Mouse (Mus musculus): Measurements from ENCODE around the gene Gcnt2.
"Not testable (repeated sequence)": the region's sequence is repeated elsewhere in the genome, so short reads cannot be mapped to it uniquely, and the experiment has no call there.

Gcnt2 gene

DNA sequence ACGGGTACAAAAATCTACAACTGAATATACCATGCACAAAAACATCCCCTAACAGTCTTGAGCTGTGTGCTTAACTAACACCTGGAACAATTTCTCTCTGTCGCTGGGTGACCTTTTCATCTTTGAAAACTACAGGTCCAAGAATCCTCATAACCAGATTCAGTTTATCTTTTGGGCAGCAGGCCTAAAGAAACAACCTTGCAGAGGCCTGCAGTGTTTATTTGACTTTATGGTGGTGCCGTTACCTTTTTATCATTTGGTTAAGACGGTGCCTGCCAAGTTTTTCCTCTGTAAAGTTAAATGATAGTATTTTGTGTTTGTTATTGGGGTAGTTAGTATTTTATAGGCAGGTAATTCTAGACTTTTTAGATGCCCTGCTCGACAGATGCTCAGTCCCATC is 15.9 kb downstream of the Gcnt2 start:
- no peak for DNase-seq

DNA sequence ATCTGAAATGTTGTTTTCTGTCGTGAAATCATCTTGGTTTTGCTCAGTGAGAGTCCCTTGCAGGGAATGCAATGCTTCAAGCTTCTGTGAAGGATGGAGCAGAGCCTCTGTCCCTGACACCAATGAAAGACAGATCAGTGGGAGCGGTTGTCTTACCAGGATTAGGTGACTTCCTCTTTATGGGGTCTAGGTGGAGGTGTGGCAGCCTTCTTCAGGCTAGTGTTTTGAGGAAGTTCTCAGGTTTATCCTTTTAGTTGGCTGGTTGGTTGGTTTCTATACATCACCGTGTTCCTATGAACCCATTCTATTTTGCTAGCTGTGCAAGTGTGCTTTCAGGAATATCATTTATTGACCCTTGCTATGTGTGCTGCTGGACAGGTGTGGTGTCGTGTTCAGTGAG is 18.0 kb downstream of the Gcnt2 start:
- no peak for DNase-seq

DNA sequence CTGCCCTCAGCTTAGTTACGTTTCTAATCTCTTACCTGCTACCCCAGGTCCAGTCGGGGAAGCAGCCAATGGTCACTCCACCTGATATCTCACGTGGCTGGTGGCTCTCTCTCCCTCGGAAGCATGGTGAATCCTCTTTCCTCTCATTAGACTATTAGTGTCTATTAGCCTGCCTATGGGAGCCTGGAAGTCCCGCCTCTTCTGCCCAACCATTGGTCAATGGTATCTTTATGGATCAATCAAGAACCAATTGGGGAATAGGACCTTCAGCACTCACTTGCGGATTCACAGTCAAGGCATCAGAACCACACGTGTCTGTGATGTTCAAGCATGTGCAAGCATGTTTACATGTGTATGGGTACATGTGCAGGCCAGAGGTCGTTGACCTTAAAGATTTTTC is 21.0 kb downstream of the Gcnt2 start:
- no peak for DNase-seq

DNA sequence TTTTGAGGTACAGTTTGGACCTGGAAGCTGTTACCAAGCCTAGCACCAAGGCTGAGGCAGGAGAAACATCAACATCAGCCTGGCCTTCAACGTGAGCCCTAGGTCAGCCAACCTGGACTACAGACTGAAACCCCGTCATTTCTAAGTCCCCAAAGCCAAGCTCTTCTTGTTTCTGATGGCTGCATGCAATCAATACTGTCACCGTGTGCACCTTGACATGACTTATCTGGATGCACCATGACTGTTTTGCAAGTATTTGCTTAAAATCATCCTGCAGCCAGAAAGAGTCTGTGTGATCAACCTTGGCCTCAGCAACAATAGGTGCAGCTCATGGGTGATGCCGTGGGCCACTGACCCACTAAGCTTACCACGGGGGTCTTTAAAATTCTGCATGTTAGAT is 23.1 kb downstream of the Gcnt2 start:
- DNase-seq, result no peak

DNA sequence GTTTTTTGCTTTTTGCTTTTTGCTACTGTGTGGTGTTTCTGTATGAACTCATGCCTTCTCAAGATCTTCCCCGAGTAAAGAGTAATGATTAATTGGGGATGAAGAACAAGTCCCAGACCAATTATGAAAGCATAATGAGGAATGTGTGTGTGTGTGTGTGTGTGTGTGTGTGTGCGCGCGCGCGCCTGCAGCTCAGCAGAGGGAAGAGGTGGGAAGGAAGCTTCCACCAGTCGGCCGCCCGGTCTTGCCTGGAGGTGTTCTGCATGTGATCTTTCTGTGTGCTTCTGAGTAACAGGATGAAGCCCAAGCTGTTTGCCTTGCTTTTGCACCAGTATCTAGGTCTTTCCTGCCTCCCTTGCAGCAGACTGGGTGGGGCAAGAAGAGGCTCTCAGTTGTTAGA is 24.3 kb downstream of the Gcnt2 start:
- DNase-seq, result no peak

DNA sequence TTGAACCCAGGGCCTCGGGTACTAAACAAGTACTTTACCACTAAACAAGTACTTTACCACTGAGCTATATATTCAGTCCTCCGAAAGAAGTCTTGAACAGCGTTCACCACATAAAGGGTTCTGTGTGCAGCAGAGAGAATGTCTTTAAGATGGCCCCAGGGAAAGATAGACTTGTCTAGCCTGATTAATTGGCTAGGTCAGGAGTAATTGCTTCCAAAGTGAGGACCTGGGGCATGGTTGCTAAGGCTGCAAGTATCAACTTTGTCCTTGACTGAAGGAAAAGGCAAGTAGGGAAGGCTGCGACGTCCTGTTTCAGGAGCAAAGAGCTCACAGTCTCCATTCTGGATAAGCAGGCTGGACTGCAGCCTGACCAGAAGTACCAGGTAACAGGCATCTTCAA is 25.3 kb downstream of the Gcnt2 start:
- DNase-seq, result no peak

DNA sequence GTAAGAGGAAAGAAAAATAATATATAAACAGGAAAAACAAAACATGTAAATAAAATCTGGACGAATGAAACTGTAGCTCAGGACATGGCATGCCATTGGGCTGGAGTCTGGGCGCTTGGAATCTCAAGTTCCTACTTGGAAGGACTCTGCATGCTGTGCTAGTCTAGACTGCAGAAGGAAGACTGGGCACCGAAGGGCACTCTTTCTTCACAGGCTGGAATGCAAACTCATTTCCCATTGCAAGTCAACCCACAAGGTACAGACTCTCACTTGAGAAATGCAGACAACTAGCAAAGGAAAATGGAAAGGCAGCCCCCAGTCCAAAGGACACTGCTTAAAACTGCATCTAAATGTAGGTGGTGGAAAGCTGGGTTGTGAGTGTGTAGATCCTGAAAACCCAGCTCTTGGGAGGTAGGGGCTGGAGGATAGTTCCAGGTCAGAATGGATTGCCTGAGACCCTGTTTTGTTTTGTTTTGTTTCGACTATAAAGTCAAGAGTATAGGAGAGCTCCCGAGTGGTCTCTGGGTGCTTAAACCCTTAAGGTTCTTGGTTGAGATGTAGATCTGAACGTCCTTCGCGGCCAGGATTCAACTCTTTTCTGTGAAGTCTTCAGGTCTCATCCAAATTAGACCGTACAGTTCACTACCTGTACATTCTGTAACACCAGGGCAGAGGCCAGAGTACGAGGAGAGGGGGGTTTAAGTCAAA is 26.5 kb downstream of the Gcnt2 start:
- no peak for DNase-seq

DNA sequence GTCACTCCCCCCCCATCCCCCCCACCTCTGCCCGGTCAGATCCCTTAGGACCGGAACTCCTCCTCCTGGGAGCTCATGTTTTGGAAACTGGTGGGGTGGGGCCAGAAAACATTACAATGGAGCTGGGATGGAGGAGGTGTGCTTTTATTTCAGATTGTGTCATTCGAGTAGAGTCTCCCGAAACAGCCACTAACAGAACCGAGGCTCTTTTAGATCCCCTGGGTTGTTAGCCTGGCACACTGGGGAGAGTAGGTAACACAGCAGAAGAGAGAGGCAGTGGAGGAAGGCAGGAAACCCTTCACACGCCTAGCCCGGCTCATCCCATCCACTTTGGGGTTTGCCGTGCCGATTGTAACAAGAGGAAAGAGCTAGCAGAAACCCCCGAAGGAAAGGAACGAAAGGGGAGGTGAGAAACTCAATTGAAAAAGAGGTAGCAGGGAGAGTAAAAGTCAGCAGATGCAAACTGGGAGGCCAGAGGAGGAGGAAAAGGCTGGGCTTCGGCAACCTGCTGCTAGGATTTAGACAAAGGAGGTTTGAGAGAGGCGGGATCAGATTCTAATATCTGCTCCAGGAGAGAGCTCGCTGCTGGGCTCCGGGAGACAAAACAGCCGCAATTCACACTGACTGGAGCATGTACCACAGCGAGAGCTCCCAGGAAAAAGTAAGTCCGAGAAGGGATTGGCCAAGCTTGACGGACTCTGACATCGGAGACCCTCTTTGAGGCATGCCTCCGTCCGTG is 27.3 kb downstream of the Gcnt2 start:
- peak; percentile 96 for DNase-seq

DNA sequence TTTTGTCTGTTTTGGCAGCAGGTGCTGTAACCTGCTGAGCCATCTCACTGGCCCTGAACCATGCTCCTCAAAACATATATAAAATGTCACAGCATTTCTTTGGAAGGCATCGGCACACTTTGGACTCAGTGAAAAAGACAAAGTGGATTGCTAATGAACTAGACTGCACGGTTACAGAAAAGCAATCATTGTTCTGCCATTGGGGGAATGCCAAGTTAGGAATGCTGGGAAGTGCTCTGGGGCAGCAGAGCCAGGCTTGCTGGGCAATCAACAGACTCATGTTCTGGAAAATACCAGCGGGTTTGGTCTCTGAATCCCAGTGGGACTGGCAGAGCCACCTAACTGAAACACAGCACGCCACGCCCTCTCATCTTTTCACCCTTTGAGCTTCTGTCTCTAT is 31.0 kb downstream of the Gcnt2 start:
- DNase-seq, result peak; percentile 92

DNA sequence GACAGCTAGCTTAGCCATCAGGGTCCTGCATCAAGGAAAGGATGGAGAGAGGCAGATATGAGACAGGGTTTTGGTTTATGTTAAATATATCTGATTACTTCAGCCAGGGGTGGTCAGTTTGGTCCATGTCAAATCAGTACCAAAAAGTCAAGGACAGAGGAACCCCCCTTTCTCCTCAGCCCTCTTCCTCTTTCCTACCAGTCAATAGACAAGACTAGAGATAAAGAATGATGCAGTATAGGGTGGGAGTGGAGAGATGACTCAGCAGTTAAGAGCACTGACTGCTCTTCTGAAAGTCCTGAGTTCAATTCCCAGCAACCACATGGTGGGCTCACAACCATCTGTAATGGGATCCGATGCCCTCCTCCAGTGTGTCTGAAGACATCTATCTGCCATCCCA is 31.8 kb downstream of the Gcnt2 start:
- DNase-seq, result not testable (repeated sequence)

DNA sequence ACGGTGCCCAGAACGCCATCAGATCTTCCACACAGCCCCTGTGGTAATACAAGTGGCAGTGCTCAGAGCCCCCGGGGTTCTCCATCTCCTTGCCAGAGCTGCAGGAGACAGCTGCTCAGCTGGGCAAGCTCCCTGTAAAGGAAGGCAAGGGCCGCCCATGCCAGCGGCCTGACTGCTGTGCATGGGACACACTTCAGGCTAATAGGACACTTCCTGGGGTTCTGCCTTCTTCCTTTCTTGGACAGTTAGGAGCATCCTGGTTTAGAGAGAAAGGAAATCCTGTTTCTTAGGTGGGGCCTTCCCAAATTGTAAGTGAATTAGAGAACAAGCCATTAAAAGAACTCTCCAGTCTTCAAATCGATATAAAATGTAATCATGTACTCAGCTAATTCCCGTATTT is 32.5 kb downstream of the Gcnt2 start:
- peak; percentile 94 for DNase-seq

DNA sequence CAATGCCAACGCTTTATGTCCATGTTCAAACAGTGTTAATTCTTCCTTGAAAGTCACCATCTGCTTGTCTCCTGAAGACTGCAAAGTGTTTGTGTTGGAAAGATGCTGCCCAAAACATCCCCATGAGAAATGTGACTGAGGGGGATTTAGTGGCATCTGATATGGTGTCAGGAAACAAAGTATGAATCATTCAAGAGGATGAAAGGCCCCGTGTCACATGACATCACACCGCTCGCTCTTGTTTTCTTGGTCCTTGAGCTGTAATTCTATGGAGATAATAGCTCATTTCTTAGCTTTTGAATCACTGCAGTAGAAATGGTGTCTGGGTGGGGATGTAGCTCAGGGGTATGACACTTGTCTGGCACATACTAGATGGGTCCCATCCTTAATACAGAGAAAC is 33.0 kb downstream of the Gcnt2 start:
- DNase-seq, result no peak

DNA sequence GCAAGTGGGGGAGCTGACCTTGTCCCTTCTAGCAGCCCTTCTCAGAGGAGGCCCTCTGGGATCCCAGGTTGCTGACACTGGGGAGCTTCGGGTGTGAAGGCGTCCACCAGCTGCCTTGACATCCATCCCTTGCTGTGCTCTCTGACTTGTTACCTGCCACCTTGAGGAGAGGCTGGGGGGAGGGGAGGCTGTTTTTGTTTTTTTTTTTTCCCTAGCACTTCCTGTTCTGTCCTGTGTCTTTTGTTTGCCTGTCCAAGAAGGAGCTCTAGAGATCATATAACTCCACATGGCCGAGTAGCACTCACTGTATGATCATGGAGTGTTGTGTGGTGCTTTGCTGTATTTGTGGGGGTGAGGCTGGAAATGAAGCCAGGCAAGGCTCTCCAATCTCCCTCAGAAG is 34.0 kb downstream of the Gcnt2 start:
- no peak for DNase-seq

DNA sequence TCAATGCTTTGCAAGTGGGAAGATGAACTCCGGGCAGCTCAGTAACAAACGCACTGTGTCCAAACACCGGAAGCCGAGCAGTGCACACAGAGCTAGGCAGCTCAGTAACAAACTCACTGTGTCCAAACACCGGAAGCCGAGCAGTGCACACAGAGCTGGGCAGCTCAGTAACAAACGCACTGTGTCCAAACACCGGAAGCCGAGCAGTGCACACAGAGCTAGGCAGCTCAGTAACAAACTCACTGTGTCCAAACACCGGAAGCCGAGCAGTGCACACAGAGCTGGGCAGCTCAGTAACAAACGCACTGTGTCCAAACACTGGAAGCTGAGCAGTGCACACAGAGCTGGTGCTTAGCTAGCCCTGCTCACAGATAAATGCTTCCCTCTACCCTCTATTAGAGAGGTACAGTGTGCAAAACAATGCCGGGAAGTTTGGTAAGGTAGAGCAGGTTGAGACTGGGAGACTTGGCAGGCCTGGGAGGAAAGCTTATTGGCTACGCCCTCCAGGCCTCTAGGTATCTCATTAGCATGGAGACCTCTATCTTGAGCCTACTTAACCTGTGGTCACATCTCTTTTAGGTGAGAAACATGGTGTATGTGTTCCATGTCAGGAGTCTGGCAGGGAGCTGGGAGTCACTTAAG is 38.6 kb downstream of the Gcnt2 start:
- DNase-seq, result not testable (repeated sequence)

DNA sequence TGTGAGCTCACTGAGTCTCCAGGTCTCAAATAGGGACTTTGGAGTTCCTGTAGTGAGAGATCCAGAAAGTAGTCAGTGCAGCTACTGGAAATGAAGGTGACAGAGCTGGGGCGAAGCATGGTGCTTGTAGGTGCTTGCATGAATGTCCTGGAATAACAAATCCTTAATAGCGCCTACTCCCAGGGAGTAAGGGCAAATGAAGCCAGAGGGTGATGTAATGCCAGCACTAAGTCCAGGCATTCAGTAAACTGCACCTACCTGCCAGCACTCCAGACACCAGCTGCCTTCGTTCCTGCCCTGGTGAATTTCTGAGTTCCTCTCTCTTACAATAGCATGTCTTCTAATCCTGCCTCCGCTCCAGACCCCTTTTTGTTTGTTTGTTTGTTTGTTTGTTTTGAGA is 39.1 kb downstream of the Gcnt2 start:
- no peak for DNase-seq

DNA sequence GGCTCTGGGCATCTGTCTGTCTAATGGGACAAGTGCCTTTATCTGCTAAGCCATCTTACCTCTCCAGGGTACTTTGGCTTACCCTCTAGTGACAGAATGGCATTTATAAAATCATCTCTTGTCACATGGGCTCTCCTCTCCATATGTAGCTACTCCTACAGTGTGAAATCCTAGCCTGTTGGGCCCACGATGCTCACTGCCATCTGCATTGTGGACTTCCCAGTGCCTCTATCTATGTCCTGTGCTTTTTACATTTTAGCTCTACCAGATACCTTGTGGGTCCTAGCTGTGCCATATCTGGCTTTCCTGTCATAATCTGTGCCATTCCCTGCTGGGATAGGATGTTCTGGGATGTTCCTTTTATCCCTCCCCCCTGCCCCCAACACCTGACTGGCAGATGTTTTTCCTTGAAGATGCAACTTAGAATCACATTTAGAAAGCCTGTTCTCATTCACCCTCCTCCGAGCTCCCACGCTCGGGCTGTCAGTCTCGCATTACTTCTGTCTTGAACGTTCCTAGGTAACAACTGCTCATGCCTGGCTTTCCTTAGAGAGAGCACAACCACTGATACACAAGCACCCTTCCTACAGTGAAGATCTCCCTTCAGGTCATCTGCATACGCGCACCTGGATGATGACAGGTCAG is 39.9 kb downstream of the Gcnt2 start:
- no peak for DNase-seq

DNA sequence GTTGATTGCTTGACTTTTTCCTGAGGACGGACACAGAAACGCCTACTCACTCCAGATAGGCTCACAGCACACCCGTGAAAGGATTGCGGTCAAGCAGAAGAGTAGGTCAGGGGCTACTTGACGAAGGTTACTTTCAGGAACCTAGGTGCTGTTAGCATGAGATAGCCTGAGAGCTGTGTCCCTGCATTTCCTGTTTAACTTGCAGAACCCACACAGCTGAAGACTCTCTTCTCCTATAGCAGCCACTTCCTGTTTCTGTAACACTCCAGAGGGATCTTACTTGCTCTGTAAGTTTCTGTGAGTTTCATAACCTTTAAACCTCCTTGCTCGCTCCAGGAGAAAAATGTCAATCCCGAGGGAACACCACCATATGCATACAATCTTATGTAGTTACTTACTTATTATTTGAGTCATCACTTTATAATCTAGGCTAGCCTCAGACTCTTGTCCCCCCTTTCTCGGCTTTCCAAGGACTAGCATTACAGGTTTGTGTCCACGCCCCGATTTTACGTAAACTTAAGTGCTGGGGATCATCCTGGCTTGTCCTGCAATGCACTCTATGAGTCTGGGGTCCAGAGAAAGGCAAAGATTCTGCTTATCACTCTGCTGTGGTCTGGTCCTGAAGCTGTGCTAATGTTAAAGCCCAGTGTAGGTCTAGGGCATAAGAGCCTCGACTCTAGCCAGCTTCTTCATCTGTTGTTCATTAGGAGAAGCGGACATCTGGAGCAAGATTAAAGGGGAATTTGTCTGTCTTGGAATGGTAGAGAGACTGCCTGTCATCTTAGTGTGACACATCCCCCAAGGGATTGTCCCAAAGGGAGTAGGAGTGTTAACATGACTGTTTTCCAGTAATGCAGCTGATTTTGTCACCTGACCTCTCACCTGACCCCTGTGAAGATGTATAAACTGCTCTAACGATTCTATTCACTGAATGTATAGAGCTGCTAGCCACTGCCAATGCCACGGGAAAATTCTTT is 40.7 kb downstream of the Gcnt2 start:
- DNase-seq, result no peak

DNA sequence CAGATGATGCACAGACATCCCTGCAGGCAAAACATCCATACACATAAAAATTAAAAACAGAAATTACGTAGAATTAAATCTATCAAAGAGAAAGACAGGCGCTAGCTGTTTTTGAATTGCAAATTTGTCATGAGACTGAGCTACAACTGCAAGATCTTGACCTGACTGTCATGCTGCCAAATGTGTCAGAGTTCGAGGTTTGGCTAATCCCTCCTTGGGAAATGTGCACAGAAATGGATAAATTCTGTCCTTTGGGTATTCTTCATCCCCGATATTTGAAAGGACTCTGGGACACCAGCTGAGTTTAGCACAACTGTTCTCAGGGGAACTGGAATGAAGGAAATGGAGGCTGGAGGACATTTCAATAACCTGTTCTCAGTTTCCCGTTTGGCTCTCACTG is 41.7 kb downstream of the Gcnt2 start:
- peak; percentile 94 for DNase-seq

DNA sequence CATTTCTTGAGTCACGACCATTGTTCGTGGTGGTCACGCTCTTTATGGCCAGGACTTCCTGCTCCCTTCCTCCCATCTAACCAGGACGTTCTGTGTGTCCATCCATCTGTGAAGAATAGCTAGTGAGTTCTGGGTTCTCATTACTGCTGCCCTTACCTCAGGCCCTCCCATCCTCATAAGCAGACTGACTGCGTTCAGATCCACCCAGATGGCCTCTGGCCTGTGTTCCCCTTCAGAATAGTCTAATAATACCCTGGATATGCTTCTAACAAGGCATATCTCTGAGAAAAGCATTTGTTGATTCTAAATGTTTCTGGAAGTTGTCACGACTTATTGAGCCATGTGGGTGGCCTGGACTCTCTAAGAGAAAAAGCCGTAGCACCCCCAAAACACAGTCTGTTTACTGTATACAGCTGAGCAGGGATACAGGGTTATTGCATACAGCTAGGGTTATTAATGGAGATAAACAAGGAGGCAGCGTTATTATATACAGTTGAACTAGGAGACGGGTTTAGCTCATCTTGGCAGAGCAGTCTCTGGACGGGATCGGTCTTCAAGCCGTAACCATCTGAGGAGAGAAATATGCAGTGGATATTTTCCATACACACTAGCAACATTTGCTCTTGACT is 42.4 kb downstream of the Gcnt2 start:
- no peak for DNase-seq

DNA sequence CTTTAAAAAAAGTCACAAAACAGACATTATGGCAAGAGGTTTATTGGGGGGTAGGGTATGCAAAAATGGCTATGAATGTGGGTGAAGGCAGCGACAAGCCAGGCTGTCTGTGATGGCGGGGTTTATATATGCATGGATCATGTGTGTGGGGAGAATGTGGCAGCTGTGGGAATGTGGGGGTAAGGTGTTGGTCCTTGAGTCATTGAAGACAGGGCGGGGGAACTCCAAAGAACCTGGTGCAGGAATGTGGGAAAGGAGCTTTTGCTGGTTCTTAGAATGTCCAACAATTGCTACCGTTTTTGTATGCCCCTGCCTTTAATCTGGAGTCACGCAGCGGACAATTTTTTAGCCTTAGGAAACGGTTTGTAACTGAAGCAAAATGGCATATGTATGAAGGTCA is 44.5 kb downstream of the Gcnt2 start:
- no peak for DNase-seq

DNA sequence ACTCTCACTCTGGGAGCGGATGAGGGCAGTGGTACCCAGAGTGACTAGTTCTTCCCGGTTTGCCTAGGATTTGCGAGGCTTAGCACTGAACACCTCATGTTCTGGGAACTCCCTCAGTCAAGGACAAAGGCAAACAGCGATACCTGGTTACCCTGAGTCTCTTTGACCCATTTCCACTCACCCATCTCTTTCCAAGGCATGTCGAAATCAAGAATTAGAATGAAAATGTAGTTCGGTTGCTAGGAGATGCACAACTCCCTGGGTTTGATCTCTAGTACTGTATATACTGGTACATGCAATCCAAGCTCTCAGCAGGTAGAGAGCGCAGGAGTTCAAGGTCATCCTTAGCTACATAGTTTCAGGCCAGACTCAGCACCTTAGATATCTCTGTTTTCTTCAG is 47.0 kb downstream of the Gcnt2 start:
- no peak for DNase-seq

DNA sequence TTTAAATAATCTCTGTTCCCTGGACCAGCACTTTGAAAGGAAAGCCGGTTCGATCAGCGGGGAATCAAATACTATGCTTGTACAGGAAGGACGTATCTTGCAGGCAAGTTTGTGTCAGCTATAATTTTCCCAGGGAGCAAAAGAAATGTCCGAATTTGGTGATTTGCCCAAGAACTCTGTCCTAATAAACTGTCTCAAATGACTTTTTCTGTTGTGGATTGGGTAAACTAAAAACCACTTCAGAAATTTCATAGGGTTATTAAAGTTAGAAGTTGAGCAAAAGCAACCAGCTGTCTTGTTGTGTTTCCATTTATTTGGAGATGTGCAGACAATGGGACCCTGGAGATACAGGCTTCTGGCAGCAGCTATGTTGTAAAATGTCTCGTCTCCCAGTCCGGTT is 47.7 kb downstream of the Gcnt2 start:
- DNase-seq, result no peak

All from heart, adult 11 months (tissue).